Mouse (Mus musculus) megakaryocyte, embryonic 14.5 days (primary cell): ENCODE data around the gene Rbm15b.

Experiments
- FLI1 ChIP-seq: IDR thresholded peaks from 2 replicates; pipeline ENCODE4 v1.6.1; 2012; ENCODE audit warnings: low read length, inconsistent platforms, mixed read lengths
- GATA1 ChIP-seq: IDR thresholded peaks from 3 replicates; pipeline ENCODE4 v1.6.1; 2012; ENCODE audit warnings: mixed read lengths, low read length, inconsistent platforms, borderline replicate concordance

DNA sequence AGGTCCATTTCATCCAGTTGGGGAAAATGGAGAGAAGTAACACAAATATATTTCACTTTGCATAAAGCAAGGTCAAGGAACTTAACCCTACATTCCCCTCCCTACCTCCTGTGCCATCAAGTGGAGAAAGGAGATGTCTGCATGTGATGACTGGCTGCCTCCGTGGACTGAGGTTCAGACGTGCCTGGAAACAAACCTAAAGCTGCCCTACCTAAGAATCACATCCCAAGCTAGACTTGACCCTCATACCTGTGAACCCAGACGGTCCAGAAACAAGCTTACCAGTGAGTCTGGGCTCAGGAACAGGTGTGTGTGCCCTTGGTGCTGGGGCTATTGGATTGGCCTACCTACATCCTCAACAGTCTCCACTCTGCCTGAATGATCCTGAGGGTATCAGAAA, 6.1 kb upstream of the Rbm15b start:
- TF ChIP-seq GATA1 (no peak), FLI1 (no peak)
